Mouse (Mus musculus): ENCODE measurements at regions not wholly inside any gene's neighbourhood (a gene's known extent, or its start where the extent isn't known, plus 50 kb on each side); places are given as distances from the start of the nearest gene placed in this dataset.

GRCm38 (mm10) chr13:34460969-34461368 is 116.0 kb upstream of the Slc22a23 start:
- H3K27ac ChIP-seq: no peak overlapping the region
- no peak for ATAC-seq (ENCODE audit: insufficient read depth, low FRiP score, low read depth)
- 34% methylated on average over 4 of the region's 4 CpGs for WGBS
- no peaks in the 10 kb centered on the region for H3K27me3 ChIP-seq (replicated peaks)
- H3K4me1 ChIP-seq: peaks cover 10% of the 10 kb centered on the region; the same call in 1 of the 2 replicates
- H3K9ac ChIP-seq: no peak overlapping the region
- H3K4me2 ChIP-seq: no peak overlapping the region
- no peak overlapping the region for H3K4me3 ChIP-seq (replicated peaks)
- H3K36me3 ChIP-seq: no peaks in the 10 kb centered on the region
- H3K9me3 ChIP-seq: no peaks in the 10 kb centered on the region

DNA sequence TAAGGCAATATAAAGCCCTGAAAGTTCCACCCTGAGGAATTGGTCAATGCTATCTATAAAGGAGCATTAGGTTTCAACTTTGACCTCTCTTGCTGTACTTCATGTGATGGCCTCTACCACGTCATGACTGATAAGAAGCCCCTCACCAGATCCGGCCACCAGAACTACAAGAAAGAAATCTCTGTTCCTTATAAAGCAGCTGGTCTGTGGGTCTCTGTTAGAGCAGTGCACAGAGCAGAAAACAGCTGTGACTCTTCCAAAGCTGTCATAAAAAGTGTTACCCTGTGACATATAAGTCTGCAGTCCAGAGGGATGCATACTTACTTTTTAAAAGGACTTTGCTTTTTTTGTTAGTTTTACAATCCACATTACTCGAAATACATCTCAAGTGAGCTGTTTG is 111.1 kb upstream of the Slc22a23 start:
- no peak overlapping the region for H3K4me3 ChIP-seq (replicated peaks)
- H3K4me2 ChIP-seq: no peak overlapping the region
- ATAC-seq (ENCODE audit: insufficient read depth, low FRiP score, low read depth): no peak
- no peaks in the 10 kb centered on the region for H3K36me3 ChIP-seq
- H3K9ac ChIP-seq: no peak overlapping the region
- 33% methylated on average over 3 of the region's 3 CpGs for WGBS
- no peaks in the 10 kb centered on the region for H3K4me1 ChIP-seq
- no peaks in the 10 kb centered on the region for H3K9me3 ChIP-seq
- no peak overlapping the region for H3K27ac ChIP-seq
- no peaks in the 10 kb centered on the region for H3K27me3 ChIP-seq (replicated peaks)

GRCm38 (mm10) chr13:34446806-34447205 is 101.8 kb upstream of the Slc22a23 start:
- H3K4me2 ChIP-seq: no peak overlapping the region
- H3K27ac ChIP-seq: no peak overlapping the region
- H3K9me3 ChIP-seq: no peaks in the 10 kb centered on the region
- no peaks in the 10 kb centered on the region for H3K4me1 ChIP-seq
- no peak overlapping the region for H3K9ac ChIP-seq
- no peaks in the 10 kb centered on the region for H3K27me3 ChIP-seq (replicated peaks)
- no peak overlapping the region for H3K4me3 ChIP-seq (replicated peaks)
- no peaks in the 10 kb centered on the region for H3K36me3 ChIP-seq
- ATAC-seq (ENCODE audit: insufficient read depth, low FRiP score, low read depth): no peak

- Histone ChIP-seq H3K4me2 (no peak overlapping the region), H3K27me3 (replicated peaks) (no peaks in the 10 kb centered on the region), H3K36me3 (no peaks in the 10 kb centered on the region), H3K9ac (no peak overlapping the region), H3K9me3 (no peaks in the 10 kb centered on the region), H3K27ac (no peak overlapping the region), H3K4me3 (replicated peaks) (no peak overlapping the region), H3K4me1 (no peaks in the 10 kb centered on the region)
- no peak for ATAC-seq (ENCODE audit: insufficient read depth, low FRiP score, low read depth)
- WGBS: 75% methylated on average over 8 of the region's 8 CpGs
Observed at GRCm38 (mm10) chr13:34446327-34446726, 101.3 kb upstream of the Slc22a23 start.

GRCm38 (mm10) chr13:34441347-34441746 is 96.4 kb upstream of the Slc22a23 start:
- no peak for ATAC-seq (ENCODE audit: insufficient read depth, low FRiP score, low read depth)
- 69% methylated on average over 1 of the region's 1 CpGs for WGBS
- Histone ChIP-seq H3K9ac (no peak overlapping the region), H3K27me3 (replicated peaks) (no peaks in the 10 kb centered on the region), H3K4me1 (no peaks in the 10 kb centered on the region), H3K36me3 (no peaks in the 10 kb centered on the region), H3K4me3 (replicated peaks) (no peak overlapping the region), H3K27ac (no peak overlapping the region), H3K9me3 (no peaks in the 10 kb centered on the region), H3K4me2 (no peak overlapping the region)

GRCm38 (mm10) chr13:34427527-34427926 is 82.5 kb upstream of the Slc22a23 start:
- H3K9me3 ChIP-seq: no peaks in the 10 kb centered on the region
- no peak overlapping the region for H3K4me2 ChIP-seq
- 82% methylated on average over 1 of the region's 1 CpGs for WGBS
- H3K4me3 ChIP-seq (replicated peaks): no peak overlapping the region
- H3K27ac ChIP-seq: no peak overlapping the region
- H3K9ac ChIP-seq: no peak overlapping the region
- ATAC-seq (ENCODE audit: insufficient read depth, low FRiP score, low read depth): no peak
- no peaks in the 10 kb centered on the region for H3K4me1 ChIP-seq
- H3K36me3 ChIP-seq: no peaks in the 10 kb centered on the region
- H3K27me3 ChIP-seq (replicated peaks): no peaks in the 10 kb centered on the region

DNA sequence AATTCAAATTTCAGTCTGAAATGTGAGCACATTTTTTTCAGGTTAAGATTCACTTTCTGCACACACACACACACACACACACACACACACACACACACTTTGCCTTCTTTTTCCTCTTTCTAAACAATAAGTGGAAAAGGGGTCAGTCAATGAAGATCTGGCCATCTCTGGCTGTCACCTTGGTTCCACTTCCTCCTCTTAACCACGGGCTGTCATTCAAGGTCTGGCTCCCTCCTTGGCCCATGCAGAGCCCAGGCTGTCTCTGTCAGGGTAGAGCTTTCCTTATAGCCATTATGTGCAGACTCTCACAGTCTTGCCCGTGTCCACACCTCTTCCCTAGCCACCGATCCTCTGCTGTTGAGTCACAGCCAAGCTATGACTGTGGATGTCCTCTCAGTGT is 79.9 kb upstream of the Slc22a23 start:
- no peak overlapping the region for H3K9ac ChIP-seq
- H3K4me2 ChIP-seq: no peak overlapping the region
- no peaks in the 10 kb centered on the region for H3K36me3 ChIP-seq
- H3K9me3 ChIP-seq: no peaks in the 10 kb centered on the region
- H3K27me3 ChIP-seq (replicated peaks): no peaks in the 10 kb centered on the region
- no peaks in the 10 kb centered on the region for H3K4me1 ChIP-seq
- WGBS: 65% methylated on average over 3 of the region's 3 CpGs
- no peak for ATAC-seq (ENCODE audit: insufficient read depth, low FRiP score, low read depth)
- no peak overlapping the region for H3K27ac ChIP-seq
- no peak overlapping the region for H3K4me3 ChIP-seq (replicated peaks)

DNA sequence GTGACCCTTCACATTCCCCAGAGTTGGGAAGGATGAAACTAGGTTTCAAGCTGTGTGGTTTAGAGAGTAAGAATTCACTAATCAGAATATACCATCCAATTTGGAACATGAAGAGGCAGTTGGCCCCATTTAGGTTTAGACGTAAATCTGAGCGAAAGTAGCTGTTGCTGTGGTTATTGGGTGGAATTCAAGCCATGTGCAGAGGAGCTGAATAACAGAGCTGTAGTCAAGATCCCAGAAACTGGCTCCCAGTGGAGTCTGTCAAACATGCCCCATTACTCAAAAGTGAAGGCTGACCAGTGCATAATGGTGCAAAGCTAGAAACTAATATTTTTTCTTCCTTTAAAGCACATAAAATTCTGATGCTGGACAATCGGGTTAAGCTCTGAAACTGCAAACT is 76.7 kb upstream of the Slc22a23 start:
- Histone ChIP-seq H3K9me3 (no peaks in the 10 kb centered on the region), H3K36me3 (no peaks in the 10 kb centered on the region), H3K27me3 (replicated peaks) (no peaks in the 10 kb centered on the region), H3K4me2 (no peak overlapping the region), H3K9ac (no peak overlapping the region), H3K4me3 (replicated peaks) (no peak overlapping the region), H3K27ac (no peak overlapping the region), H3K4me1 (no peaks in the 10 kb centered on the region)
- WGBS: 74% methylated on average over 3 of the region's 3 CpGs
- no peak; the same call in 1 of the 2 replicates for ATAC-seq (ENCODE audit: insufficient read depth, low FRiP score, low read depth)

GRCm38 (mm10) chr13:34420341-34421156 is 75.6 kb upstream of the Slc22a23 start:
- Histone ChIP-seq H3K27ac (no peak overlapping the region), H3K36me3 (no peaks in the 10 kb centered on the region), H3K4me1 (no peaks in the 10 kb centered on the region), H3K27me3 (replicated peaks) (no peaks in the 10 kb centered on the region), H3K4me2 (no peak overlapping the region), H3K4me3 (replicated peaks) (no peak overlapping the region), H3K9me3 (no peaks in the 10 kb centered on the region), H3K9ac (no peak overlapping the region)
- 28% methylated on average over 8 of the region's 8 CpGs for WGBS
- no peak for ATAC-seq (ENCODE audit: insufficient read depth, low FRiP score, low read depth)

- Histone ChIP-seq H3K27me3 (replicated peaks) (no peaks in the 10 kb centered on the region), H3K4me1 (no peaks in the 10 kb centered on the region), H3K27ac (no peak overlapping the region), H3K9ac (no peak overlapping the region), H3K36me3 (no peaks in the 10 kb centered on the region), H3K9me3 (no peaks in the 10 kb centered on the region), H3K4me3 (replicated peaks) (no peak overlapping the region), H3K4me2 (no peak overlapping the region)
- no peak for ATAC-seq (ENCODE audit: insufficient read depth, low FRiP score, low read depth)
- WGBS: 77% methylated on average over 3 of the region's 3 CpGs
Observed at GRCm38 (mm10) chr13:34419061-34419460, 74.1 kb upstream of the Slc22a23 start.

GRCm38 (mm10) chr13:34416603-34417002 is 71.6 kb upstream of the Slc22a23 start:
- WGBS: 83% methylated on average over 2 of the region's 2 CpGs
- Histone ChIP-seq H3K27ac (no peak overlapping the region), H3K9me3 (no peaks in the 10 kb centered on the region), H3K4me3 (replicated peaks) (no peak overlapping the region), H3K36me3 (no peaks in the 10 kb centered on the region), H3K27me3 (replicated peaks) (no peaks in the 10 kb centered on the region), H3K9ac (no peak overlapping the region), H3K4me2 (no peak overlapping the region), H3K4me1 (no peaks in the 10 kb centered on the region)
- ATAC-seq (ENCODE audit: insufficient read depth, low FRiP score, low read depth): no peak

DNA sequence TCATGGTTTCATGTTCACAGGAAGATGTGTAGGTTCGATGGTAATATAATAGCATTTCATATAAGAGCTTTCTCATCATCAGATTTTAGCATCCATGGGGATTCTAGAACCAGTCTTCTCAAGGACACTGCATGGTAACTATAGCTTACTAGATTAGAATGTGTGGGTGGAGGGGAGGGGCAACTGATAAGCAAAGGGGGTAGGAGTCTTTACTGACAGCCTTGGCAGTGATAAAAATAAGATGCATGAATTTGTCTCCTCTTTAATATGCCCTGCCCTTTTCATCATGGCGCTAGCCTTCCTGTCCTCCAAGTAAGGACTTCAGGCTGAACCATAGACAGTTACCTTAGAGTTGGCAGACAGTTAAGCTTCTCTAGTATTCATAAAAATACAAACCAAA is 69.6 kb upstream of the Slc22a23 start:
- Histone ChIP-seq H3K27ac (no peak overlapping the region), H3K27me3 (replicated peaks) (no peaks in the 10 kb centered on the region), H3K4me1 (no peaks in the 10 kb centered on the region), H3K9me3 (no peaks in the 10 kb centered on the region), H3K4me3 (replicated peaks) (no peak overlapping the region), H3K4me2 (no peak overlapping the region), H3K9ac (no peak overlapping the region), H3K36me3 (no peaks in the 10 kb centered on the region)
- WGBS: 82% methylated on average over 2 of the region's 2 CpGs
- ATAC-seq (ENCODE audit: insufficient read depth, low FRiP score, low read depth): no peak

GRCm38 (mm10) chr13:34408669-34409055 is 63.7 kb upstream of the Slc22a23 start:
- peak; percentile 47; the same call in 1 of the 2 replicates for ATAC-seq (ENCODE audit: insufficient read depth, low FRiP score, low read depth)
- H3K36me3 ChIP-seq: no peaks in the 10 kb centered on the region
- 20% methylated on average over 2 of the region's 2 CpGs for WGBS
- peaks cover 8% of the 10 kb centered on the region; the same call in 1 of the 2 replicates for H3K4me1 ChIP-seq
- H3K9me3 ChIP-seq: no peaks in the 10 kb centered on the region
- H3K4me3 ChIP-seq (replicated peaks): no peak overlapping the region
- 0 out of 2 replicates have a peak overlapping the region, but pooled peaks have one; percentile 26 for H3K27ac ChIP-seq
- no peak overlapping the region for H3K9ac ChIP-seq
- no peaks in the 10 kb centered on the region for H3K27me3 ChIP-seq (replicated peaks)
- H3K4me2 ChIP-seq: no peak overlapping the region
